Mouse (Mus musculus): Measurements from ENCODE around the gene Pygb.

Pygb gene

DNA sequence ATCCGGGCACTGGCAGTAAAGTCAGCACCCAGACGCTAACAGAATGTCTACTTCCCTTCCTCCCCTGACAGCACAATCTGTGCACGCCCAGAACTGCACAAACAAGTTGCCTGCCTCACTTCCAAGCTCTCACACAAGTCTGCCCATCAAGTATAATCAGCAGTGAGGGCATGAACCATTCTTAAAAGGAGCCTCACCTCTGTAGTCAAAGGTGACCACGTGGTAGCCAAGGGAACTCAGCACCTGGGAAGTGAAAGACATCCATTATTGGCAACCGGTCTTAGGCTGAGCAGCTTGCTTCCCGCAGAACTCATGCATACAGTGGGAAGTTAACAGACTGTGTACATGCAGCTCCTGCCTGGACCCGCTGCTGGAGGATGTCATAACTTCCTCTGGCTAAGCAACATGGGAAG lies 55.5 kb downstream of the Pygb start:
- no peak for DNase-seq (ENCODE audit: low spot score)

DNA sequence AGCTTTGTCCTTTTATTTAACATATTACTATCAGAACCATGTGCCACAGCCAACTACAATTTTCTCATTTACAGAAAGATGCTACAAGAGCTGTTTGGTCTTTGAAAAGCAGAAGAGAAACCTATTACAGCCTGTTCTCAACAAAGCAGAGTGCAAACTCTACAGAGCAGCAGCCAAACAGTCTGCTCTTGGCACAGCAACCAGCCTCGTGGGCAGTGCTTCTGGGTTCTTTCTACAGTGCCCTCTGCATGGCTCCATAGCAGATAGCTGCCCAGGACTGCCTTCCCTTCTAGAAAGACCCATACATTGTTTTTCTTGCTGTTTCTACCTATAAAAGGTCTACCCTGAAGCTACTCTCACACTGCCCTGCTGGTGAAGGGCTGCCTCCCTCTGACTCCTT lies 58.3 kb downstream of the Pygb start:
- DNase-seq (ENCODE audit: low spot score): no peak

DNA sequence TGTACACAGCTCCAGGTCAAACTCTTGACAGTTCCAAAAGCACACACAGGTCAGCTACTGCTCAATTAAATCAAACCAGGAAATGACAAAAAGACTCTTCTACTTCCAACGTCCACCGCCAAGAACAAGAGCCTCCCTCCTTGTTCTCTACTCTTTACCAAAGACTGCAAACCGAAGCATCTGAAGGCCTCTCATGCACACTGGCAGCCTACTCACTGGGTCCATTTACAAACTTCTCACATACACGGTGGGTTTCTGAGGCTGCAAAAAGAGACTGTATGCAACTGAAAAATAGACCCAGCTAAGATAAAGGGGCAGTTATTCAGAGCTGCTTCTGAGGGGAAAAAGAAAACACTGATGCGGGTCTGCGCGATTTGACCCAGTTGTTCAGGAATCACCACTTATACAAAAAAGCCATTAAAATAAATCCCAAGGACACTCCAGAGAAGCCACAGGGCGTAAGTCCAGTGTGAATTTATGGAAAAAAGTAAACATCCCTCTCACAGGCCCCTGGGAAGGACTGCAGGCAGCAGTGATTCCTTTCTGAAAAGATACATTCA lies 61.0 kb downstream of the Pygb start:
- no peak for DNase-seq (ENCODE audit: low spot score)

DNA sequence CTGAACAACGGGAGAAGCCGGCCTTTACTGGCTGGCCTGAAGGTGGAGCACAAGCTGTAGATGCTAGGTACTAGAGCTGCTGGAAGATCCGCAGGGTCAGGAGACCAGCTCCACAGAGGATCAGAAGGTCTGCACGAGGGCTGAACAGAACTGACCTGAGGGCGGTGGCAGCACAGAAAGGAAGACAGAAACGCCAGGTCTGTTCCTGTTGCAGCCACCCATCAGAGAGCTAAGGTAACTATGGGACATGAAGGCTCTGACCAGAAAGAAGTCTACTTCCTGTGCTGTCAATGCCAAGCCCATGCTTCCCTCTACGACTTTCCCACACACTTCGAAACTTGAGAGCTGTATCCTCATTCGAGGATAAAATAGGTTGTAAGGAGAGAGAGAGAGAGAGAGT lies 64.7 kb downstream of the Pygb start:
- DNase-seq (ENCODE audit: low spot score): no peak

DNA sequence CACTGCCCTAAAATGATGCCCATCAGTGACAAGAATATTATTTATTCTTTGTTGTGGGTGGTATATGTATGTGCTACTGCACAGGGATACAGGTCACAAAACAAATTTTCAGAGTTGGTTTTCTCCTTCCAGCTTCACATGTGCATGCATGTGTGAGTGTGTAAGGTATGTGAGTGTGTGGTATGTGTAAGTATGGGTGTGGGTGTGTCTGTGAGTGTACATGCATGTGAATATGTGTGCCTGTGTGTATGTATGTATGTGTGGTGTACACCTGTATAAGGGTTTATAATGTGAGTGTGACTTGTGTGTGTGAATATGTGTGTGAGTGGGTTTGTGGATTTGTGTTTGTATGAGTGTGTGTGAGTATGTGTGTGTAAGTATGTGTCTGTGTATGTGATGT lies 68.7 kb downstream of the Pygb start:
- DNase-seq (ENCODE audit: low spot score): no peak

DNA sequence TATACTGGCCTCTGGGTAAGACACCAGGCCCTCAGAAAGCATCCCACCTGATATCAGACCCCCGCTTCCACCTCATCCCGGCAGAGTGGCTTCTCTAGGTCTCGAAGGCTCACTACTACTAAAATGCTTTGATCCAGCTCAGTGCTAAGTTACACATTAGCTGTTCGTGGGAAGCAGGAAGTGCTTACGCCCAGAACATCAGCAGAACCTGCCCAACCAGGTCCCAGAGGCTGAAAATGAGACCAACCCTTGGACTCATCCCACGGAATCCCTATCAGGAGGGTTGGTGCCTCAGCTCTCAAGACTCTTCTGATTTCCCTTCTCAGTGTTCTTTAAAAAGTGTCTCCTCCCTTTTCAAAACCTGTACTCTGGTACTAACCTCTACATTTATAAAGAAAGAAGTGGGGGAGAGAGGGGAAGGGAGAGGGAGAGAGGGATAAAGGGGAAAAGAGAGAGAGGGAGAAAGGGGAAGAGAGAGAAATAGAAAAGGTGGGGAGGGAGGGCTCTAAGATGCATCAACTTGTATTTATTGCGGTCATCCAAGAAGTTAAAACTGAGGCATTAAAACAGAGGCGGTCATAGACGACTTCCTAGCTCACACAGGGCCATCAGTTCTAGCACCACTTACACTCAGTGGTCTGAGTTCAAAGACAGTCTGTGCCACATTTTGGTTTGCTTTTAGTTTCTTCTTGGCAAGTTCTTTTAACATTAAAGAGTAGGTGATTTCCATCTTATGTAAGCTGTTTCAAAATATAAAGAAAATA lies 72.4 kb downstream of the Pygb start:
- DNase-seq (ENCODE audit: low spot score): no peak

DNA sequence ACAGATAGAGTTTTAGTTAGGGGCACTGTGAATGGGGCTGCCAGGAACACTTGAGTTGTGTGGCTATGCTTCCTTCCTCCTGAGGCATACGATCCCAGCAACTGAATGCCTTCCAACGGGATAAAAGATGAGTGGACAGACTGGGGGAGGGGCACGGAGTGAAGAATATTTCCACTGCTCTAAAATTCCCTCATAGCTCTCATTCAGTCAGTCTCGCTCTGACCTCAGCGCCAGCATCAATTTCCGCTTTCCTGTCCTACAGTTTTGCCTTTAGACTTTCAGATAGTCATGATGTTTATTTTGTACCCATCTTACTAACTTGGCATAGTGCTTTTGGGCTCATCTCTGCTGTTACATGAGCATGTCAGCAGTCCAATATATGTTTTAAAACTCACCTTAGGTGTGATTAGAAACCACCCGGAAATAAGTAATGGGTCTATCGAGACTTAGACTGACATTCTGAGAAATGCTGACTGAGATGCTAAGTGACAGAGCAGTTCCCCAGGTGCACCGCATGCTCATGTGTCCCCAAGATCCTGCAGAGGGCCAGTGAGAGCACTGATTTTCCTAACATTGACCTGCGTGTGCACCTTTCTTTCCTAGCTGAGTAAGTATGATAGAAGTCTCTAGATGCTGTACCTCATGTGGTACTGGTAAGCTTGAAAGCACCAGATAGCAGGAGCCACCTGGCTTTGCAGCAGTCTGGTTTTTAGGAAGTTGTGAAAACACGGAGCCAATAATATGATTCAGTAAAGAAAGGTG lies 73.4 kb downstream of the Pygb start:
- no peak for DNase-seq (ENCODE audit: low spot score)

DNA sequence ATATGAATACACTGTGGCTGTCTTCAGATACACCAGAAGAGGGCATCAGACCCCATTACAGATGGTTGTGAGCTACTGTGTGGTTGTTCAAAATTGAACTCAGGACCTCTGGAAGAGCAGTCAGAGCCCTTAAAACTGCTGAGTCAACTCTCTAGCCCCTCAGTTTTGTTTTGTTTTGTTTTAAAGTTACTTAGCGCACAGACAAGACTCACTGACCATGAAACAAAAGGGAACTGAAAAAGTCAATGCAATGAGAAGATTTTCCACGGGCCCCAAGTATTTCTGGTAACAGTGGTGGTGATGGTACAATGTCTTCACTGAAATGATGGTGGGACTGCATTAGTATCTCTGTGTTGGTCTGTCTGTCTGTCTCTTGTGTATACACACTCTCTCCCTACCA lies 74.6 kb downstream of the Pygb start:
- no peak for DNase-seq (ENCODE audit: low spot score)

DNA sequence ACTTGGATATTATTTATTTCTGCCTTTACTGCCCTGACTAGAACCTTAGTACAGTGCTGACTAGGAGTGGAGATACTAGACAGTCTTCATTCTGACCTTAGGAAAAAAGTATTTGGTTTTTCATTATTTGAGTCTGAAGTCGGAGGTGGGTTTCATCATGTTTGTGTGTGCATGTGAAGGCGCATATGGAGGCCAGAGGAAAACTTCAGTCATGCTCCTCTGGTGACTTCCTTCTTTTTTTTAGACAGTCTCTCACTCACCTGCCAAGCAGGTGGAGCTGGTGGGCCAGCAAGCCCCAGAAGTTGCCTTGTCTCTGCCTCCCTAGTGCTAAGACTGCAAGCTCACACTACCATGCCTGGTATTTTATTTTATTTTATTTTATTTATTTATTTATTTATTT lies 80.5 kb downstream of the Pygb start:
- DNase-seq (ENCODE audit: low spot score): no peak

DNA sequence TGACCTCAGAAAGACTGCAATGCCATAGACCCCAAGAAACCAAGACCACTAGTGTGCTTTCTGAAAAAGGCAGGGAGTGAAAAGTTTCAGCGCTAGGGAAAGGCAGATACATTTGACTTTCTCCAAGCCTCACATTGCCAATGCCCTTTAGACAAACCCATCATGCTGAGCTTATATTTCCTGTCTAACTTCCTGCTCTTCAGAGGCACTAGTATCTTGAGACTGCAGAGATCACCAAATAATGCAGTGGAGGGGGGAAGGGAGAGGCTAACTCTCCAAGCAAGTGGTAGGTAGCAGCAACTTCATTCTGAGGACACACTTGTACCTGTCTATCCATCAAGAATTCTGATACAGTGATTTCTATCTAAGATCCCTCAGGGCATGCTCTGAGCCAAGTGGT lies 82.9 kb downstream of the Pygb start:
- no peak for DNase-seq (ENCODE audit: low spot score)

DNA sequence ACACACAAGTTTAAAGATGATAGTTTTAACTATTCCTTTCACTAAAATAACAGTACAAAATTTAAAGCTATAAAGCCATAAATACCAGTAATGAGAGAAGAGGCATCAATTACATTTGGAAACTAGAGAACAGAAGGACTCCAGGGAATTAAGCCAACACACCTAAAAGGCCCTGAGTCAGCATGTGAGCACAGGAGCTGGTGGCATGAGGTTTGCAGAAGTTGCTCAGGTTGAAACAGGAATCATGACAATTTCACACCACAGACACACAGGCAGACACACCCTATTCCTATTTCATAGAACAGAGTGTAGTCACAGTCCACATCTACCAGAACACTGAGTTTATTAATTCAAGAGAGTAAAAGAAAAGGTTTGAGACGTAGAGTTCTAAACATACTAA lies 88.0 kb downstream of the Pygb start:
- DNase-seq (ENCODE audit: low spot score): no peak

DNA sequence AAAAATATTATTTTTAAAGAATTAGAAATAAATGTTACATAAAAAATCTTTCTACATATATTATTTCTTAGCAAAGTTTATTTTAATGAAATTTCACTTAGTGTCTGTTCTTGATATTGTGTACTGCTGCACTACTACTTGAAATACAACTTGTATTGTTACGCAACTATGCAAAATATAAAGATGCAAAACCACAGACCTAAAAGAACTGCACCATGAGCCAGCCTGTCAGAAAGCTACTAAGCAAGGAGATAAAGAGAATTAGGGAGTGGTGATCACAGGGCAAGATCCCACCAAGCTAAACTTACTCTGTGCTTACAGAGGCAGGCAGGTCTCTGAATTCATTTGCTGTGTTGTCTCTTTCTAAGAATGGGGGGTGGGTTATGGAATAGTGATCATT lies 88.7 kb downstream of the Pygb start:
- DNase-seq (ENCODE audit: low spot score): no peak

DNA sequence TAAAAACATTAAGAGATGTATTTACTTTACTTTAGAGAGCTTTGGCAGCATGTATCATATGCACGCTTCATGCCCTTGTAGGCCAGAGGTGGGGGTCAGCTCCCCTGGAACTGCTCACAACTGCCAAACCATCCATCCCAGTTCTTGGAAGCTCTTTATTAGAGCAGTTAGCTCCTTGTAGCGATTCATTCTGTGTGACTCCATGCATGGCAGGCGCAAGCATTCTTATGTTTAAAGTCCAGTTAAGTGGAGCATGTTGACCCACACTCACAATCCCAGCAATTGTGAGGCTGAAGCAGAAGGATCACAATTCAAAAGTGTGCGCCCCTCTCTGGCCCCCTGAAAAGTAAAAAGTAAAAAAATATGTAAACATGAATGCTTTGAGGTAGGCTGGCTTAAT lies 91.0 kb downstream of the Pygb start:
- no peak for DNase-seq (ENCODE audit: low spot score)

Measured in ovary, postnatal 36 days (tissue).